9 mouse cellular contexts compared by ENCODE assay signal in genomic region chr14:34501447-34501803, GRCm38 (mm10). TPM values are rescaled to one million over a fixed set of nuclear protein-coding genes. Genes with fewer than 3 reads are reported as not detected.
DNase-seq lines count a peak whose midpoint lies in the region; ATAC-seq and TF ChIP-seq lines count a peak whose summit lies in the region.
"Had no signal": no experiment of that assay in that cellular context is flagged by ENCODE, and none has a peak within 500 bp of the region (broad histone marks: within the 10 kb centered on the region; RNA-seq: fewer than 3 reads in every experiment).

No protein-coding gene starts in this region.

- WGBS in intestine, embryonic 14.5 days, result under 1% methylated on average over 16 of the region's 16 CpGs
- under 1% methylated on average over 16 of the region's 16 CpGs for WGBS in neural tube, embryonic 13.5 days

- H3K4me3 ChIP-seq in testis, adult 2 months (ENCODE audit: control insufficient read depth, low read depth, low read length), result peak overlapping the region; percentile 94
- peak overlapping the region; percentile 81 for H3K4me3 ChIP-seq in intestine, embryonic 14.5 days (ENCODE audit: low read depth, low read length)
- peak overlapping the region; percentile 87 for H3K4me3 ChIP-seq in neural tube, embryonic 13.5 days

- TF ChIP-seq CTCF in testis, adult 2 months (IDR thresholded peaks at IDR 0.05; ENCODE audit: control insufficient read depth, insufficient read depth, insufficient replicate concordance, low read depth, low read length), result no peak

- H3K4me1 ChIP-seq in testis, adult 2 months (ENCODE audit: control insufficient read depth, insufficient read depth, low read length), result no peaks in the 10 kb centered on the region; the same call in 1 of the 2 replicates
- peaks cover 15% of the 10 kb centered on the region; the same call in 1 of the 2 replicates for H3K4me1 ChIP-seq in intestine, embryonic 14.5 days (replicated peaks; ENCODE audit: control insufficient read depth, insufficient read depth, low read length)
- H3K4me1 ChIP-seq in neural tube, embryonic 13.5 days (replicated peaks), result peaks cover 38% of the 10 kb centered on the region

- H3K4me2 ChIP-seq in intestine, embryonic 14.5 days (ENCODE audit: low read length), result peak overlapping the region; percentile 60
- H3K4me2 ChIP-seq in neural tube, embryonic 13.5 days, result peak overlapping the region; percentile 70

- no peaks in the 10 kb centered on the region for H3K9me3 ChIP-seq in intestine, embryonic 14.5 days (ENCODE audit: control insufficient read depth, low read length)
- no peaks in the 10 kb centered on the region for H3K9me3 ChIP-seq in neural tube, embryonic 13.5 days

- no peaks in the 10 kb centered on the region for H3K27me3 ChIP-seq in testis, adult 2 months (ENCODE audit: control insufficient read depth, insufficient read depth, low read length)
- H3K27me3 ChIP-seq in intestine, embryonic 14.5 days (replicated peaks; ENCODE audit: control insufficient read depth, insufficient read depth, low read length), result no peaks in the 10 kb centered on the region
- H3K27me3 ChIP-seq in neural tube, embryonic 13.5 days, result 0 out of 2 replicates have a peak, but pooled peaks cover 3% of the 10 kb centered on the region

- peak overlapping the region; percentile 99 for H3K9ac ChIP-seq in intestine, embryonic 14.5 days (ENCODE audit: low read length)
- H3K9ac ChIP-seq in neural tube, embryonic 13.5 days, result peak overlapping the region; percentile 96

- TF ChIP-seq POLR2A in testis, adult 2 months (IDR thresholded peaks at IDR 0.05; ENCODE audit: control insufficient read depth, low read depth, low read length), result no peak

- no peak for ATAC-seq in CD4-positive, CD25-positive, alpha-beta regulatory T cell, adult 4 months
- ATAC-seq in intestine, embryonic 14.5 days (replicated peaks; ENCODE audit: low FRiP score, low TSS enrichment, low read depth), result no peak
- ATAC-seq in neural tube, embryonic 13.5 days (ENCODE audit: low read depth), result no peak

- peak; percentile 30 for DNase-seq in CD4-positive, CD25-positive, alpha-beta regulatory T cell, adult 2 months (ENCODE audit: low read depth, low spot score)
- no peak for DNase-seq in testis, postnatal 10 days (ENCODE audit: low spot score)
- no peak for DNase-seq in intestine, embryonic 14.5 days (ENCODE audit: low spot score)
- DNase-seq in spleen, postnatal 10 days (ENCODE audit: low spot score in 2 of 2), result no peak
- DNase-seq in adrenal gland, postnatal 36 days, result no peak

- H3K27ac ChIP-seq in testis, adult 2 months (ENCODE audit: control insufficient read depth, insufficient read depth, low read depth, low read length), result no peak overlapping the region; the same call in 1 of the 2 replicates
- peak overlapping the region; percentile 97 for H3K27ac ChIP-seq in intestine, embryonic 14.5 days (ENCODE audit: low read depth)
- H3K27ac ChIP-seq in neural tube, embryonic 13.5 days (replicated peaks), result peak overlapping the region; percentile 97

- no peaks in the 10 kb centered on the region for H3K36me3 ChIP-seq in testis, adult 2 months (ENCODE audit: control insufficient read depth, insufficient read depth, low read length)
- no peaks in the 10 kb centered on the region for H3K36me3 ChIP-seq in intestine, embryonic 14.5 days (ENCODE audit: control insufficient read depth, insufficient read depth, low read length)
- H3K36me3 ChIP-seq in neural tube, embryonic 13.5 days, result no peaks in the 10 kb centered on the region

RNA-seq across cellular contexts. Expression of gene Bmpr1a, which starts 1.7 kb away (rescaled TPM):
- polyA plus RNA-seq in CD4-positive, CD25-positive, alpha-beta regulatory T cell, adult 4 months (2017; shearing (Covaris generic)), result under 1 TPM; 0.92 to 0.96 TPM
- polyA plus RNA-seq in testis, adult 2 months (2012; rRNA removed), result 3.7 and 5.9 TPM in 2 replicates
- polyA plus RNA-seq in intestine, embryonic 14.5 days (2014; fragmentation: Nextera tagmentation; extraction: Ambion mirVana), result 56.7 and 56.8 TPM in 2 replicates
- 22.6 and 26.4 TPM in 2 replicates for polyA plus RNA-seq in neural tube, embryonic 13.5 days (2015; fragmentation: Nextera tagmentation; extraction: Ambion mirVana)
- total RNA-seq in adrenal gland, postnatal 36 days (2021), result 10 to 100 TPM; 58.6 to 74.3 TPM

RNA-seq across cellular contexts. Expression of gene 9230112D13Rik, which starts 21.2 kb away (rescaled TPM):
- polyA plus RNA-seq in CD4-positive, CD25-positive, alpha-beta regulatory T cell, adult 4 months (2017; shearing (Covaris generic)), result not detected
- polyA plus RNA-seq in testis, adult 2 months (2012; rRNA removed), result 0.14 TPM in 1 of 2 replicates, not detected in the other
- polyA plus RNA-seq in intestine, embryonic 14.5 days (2014; fragmentation: Nextera tagmentation; extraction: Ambion mirVana), result not detected in 2 replicates
- not detected in 2 replicates for polyA plus RNA-seq in neural tube, embryonic 13.5 days (2015; fragmentation: Nextera tagmentation; extraction: Ambion mirVana)
- not detected for total RNA-seq in adrenal gland, postnatal 36 days (2021)
- total RNA-seq: heart, adult 18-20 months had no signal
